ENCODE assay signal across 9 mouse cellular contexts in the genomic region with DNA sequence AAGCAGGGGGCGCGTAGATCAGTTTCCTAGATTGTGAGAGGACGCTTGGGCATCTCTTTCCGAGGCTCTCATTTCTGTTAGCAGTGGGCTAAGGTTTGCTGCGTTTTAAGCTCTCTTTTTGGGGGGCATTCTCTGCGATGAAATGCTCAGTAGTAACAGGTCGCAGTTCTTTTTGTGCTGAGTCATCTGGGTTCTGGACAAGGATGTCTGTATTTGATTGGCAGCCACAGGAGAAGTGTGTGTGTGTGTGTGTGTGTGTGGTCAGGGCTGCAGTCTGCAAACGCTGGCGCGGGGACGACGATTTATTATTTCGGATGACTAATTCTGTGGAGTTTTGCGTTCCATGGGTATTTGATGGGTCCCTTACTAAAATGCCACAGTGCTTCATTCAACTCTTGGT.
DNase-seq lines count a peak whose midpoint lies in the region; ATAC-seq and TF ChIP-seq lines count a peak whose summit lies in the region.
"Had no signal": no experiment of that assay in that cellular context is flagged by ENCODE, and none has a peak within 500 bp of the region (broad histone marks: within the 10 kb centered on the region; RNA-seq: fewer than 3 reads in every experiment).

No protein-coding gene starts in this region.

- no peaks in the 10 kb centered on the region for H3K9me3 ChIP-seq in heart, embryonic 13.5 days
- H3K9me3 ChIP-seq in hindbrain, embryonic 10.5 days: no peaks in the 10 kb centered on the region
- no peaks in the 10 kb centered on the region for H3K9me3 ChIP-seq in midbrain, embryonic 16.5 days (replicated peaks; ENCODE audit: control insufficient read depth, low read length, poor library complexity, severe bottlenecking)

- 44% methylated on average over 14 of the region's 14 CpGs for WGBS in heart, embryonic 13.5 days
- WGBS in heart, adult 2 months: 45% methylated on average over 14 of the region's 14 CpGs
- WGBS in hindbrain, embryonic 10.5 days: 12% methylated on average over 14 of the region's 14 CpGs
- 19% methylated on average over 14 of the region's 14 CpGs for WGBS in midbrain, embryonic 16.5 days

- no peaks in the 10 kb centered on the region for H3K79me2 ChIP-seq in heart, adult 2 months (replicated peaks; ENCODE audit: control insufficient read depth, insufficient read depth, low read length)

- intact Hi-C loops in heart, adult 2 months (cut with DNase I): no loop called here
- intact Hi-C loops in gastrocnemius, postnatal 36 days (cut with DNase I): no loop called here

- H3K4me1 ChIP-seq in heart, embryonic 13.5 days: 0 out of 2 replicates have a peak, but pooled peaks cover 3% of the 10 kb centered on the region
- H3K4me1 ChIP-seq in heart, adult 2 months (ENCODE audit: control insufficient read depth, insufficient read depth, low read length): no peaks in the 10 kb centered on the region
- H3K4me1 ChIP-seq in hindbrain, embryonic 10.5 days (replicated peaks): peaks cover 29% of the 10 kb centered on the region
- H3K4me1 ChIP-seq in midbrain, embryonic 16.5 days (ENCODE audit: control insufficient read depth, insufficient read depth, low read length): peaks cover 5% of the 10 kb centered on the region; the same call in 1 of the 2 replicates

- no peak for DNase-seq in heart, adult 2 months
- peak; percentile 43 for DNase-seq in embryo, embryonic 10 days (ENCODE audit: low spot score)
- peak; percentile 42 for DNase-seq in hindbrain, embryonic 10.5 days (ENCODE audit: low spot score)
- DNase-seq in thymus, postnatal 4 days: no peak
- no peak for DNase-seq in gastrocnemius, postnatal 36 days

- no peak for TF ChIP-seq EP300 in heart, adult 2 months (IDR thresholded peaks at IDR 0.05; ENCODE audit: insufficient read depth, low read depth, low read length)

- ATAC-seq in heart, embryonic 13.5 days (ENCODE audit: extremely low read depth, insufficient number of reproducible peaks, low FRiP score, low TSS enrichment): no peak
- no peak for ATAC-seq in midbrain, embryonic 16.5 days
- no peak for ATAC-seq in megakaryocyte, adult 5-6 weeks (ENCODE audit: poor library complexity, severe bottlenecking)

- H3K9ac ChIP-seq in heart, embryonic 13.5 days: no peak overlapping the region
- H3K9ac ChIP-seq in heart, adult 2 months (ENCODE audit: low read depth, low read length): no peak overlapping the region
- no peak overlapping the region for H3K9ac ChIP-seq in midbrain, embryonic 16.5 days (ENCODE audit: low read depth, low read length)

- H3K27me3 ChIP-seq in heart, embryonic 13.5 days (replicated peaks): no peaks in the 10 kb centered on the region
- H3K27me3 ChIP-seq in heart, adult 2 months (ENCODE audit: control insufficient read depth, insufficient read depth, low read length): no peaks in the 10 kb centered on the region
- no peaks in the 10 kb centered on the region for H3K27me3 ChIP-seq in hindbrain, embryonic 10.5 days (ENCODE audit: insufficient read depth, poor library complexity, severe bottlenecking)
- H3K27me3 ChIP-seq in midbrain, embryonic 16.5 days (ENCODE audit: control insufficient read depth, insufficient read depth, low read depth, low read length): no peaks in the 10 kb centered on the region
- H3K27me3 ChIP-seq: CH12.LX had no signal

- no peak overlapping the region for H3K4me3 ChIP-seq in heart, embryonic 13.5 days
- no peak overlapping the region for H3K4me3 ChIP-seq in heart, adult 2 months
- H3K4me3 ChIP-seq in hindbrain, embryonic 10.5 days: peak overlapping the region; percentile 23; the same call in 1 of the 2 replicates
- H3K4me3 ChIP-seq in midbrain, embryonic 16.5 days (ENCODE audit: low read depth, low read length): no peak overlapping the region

- TF ChIP-seq POLR2A in heart, adult 2 months (IDR thresholded peaks at IDR 0.05; ENCODE audit: insufficient read depth, low read depth, low read length): no peak

- peak overlapping the region; percentile 24 for H3K4me2 ChIP-seq in heart, embryonic 13.5 days
- H3K4me2 ChIP-seq in midbrain, embryonic 16.5 days (ENCODE audit: low read length): peak overlapping the region; percentile 33

- H3K27ac ChIP-seq in heart, embryonic 13.5 days (replicated peaks): no peak overlapping the region
- no peak overlapping the region for H3K27ac ChIP-seq in heart, adult 2 months
- no peak overlapping the region; the same call in 1 of the 2 replicates for H3K27ac ChIP-seq in hindbrain, embryonic 10.5 days
- H3K27ac ChIP-seq in midbrain, embryonic 16.5 days (ENCODE audit: low read length): no peak overlapping the region

- H3K36me3 ChIP-seq in heart, embryonic 13.5 days: no peaks in the 10 kb centered on the region
- no peaks in the 10 kb centered on the region for H3K36me3 ChIP-seq in heart, adult 2 months (ENCODE audit: control insufficient read depth, insufficient read depth, low read length)
- no peaks in the 10 kb centered on the region for H3K36me3 ChIP-seq in hindbrain, embryonic 10.5 days
- H3K36me3 ChIP-seq in midbrain, embryonic 16.5 days (ENCODE audit: control insufficient read depth, insufficient read depth, low read length): no peaks in the 10 kb centered on the region

- TF ChIP-seq CTCF in heart, adult 2 months (IDR thresholded peaks at IDR 0.05): no peak

Comparison
In these comparisons a context has a peak if more than half of its experiments do, and no peak if none do; other contexts are left out.
1. DNase-seq: peak in embryo, embryonic 10 days (single experiment) and hindbrain, embryonic 10.5 days (single experiment); none in heart, adult 2 months (0 of 2), thymus, postnatal 4 days (single experiment) and gastrocnemius, postnatal 36 days (0 of 2).